Mouse (Mus musculus) liver, embryonic 16.5 days (tissue): ENCODE measurements around the gene Osr1. TPM values are rescaled to one million over a fixed set of nuclear protein-coding genes. Genes with fewer than 3 reads are reported as not detected.

Source experiments
- ATAC-seq: fragments of 200-750 bp; cut with Nextera tagmentation; 2 replicates; pipeline ENCODE4 v1.8.0; 2017; ENCODE audit warnings: low read depth, mild to moderate bottlenecking, moderate number of reproducible peaks, moderate library complexity
- H3K27ac ChIP-seq: fragments of 300-500 bp; sonication (generic); 2 replicates; pipeline ENCODE4 v1.5.1; 2014; ENCODE audit warnings: mild to moderate bottlenecking, low read length
- H3K27me3 ChIP-seq: fragments of 300-500 bp; sonication (generic); 2 replicates; pipeline ENCODE4 v1.6.1; 2014; ENCODE audit warnings: low read depth, low read length, mixed read lengths; ENCODE audit not compliant: control insufficient read depth, insufficient read depth
- H3K36me3 ChIP-seq: fragments of 300-500 bp; sonication (generic); 2 replicates; pipeline ENCODE4 v1.6.1; 2014; ENCODE audit warnings: mild to moderate bottlenecking; ENCODE audit not compliant: control insufficient read depth, insufficient read depth
- H3K4me1 ChIP-seq: fragments of 300-500 bp; sonication (generic); 2 replicates; pipeline ENCODE4 v1.6.1; 2014; ENCODE audit warnings: low read depth, low read length, mixed read lengths; ENCODE audit not compliant: control insufficient read depth
- H3K4me2 ChIP-seq: fragments of 300-500 bp; sonication (generic); 2 replicates; pipeline ENCODE4 v1.6.1; 2014; ENCODE audit warnings: low read depth, low read length, mixed read lengths
- H3K4me3 ChIP-seq: fragments of 300-500 bp; sonication (generic); 2 replicates; pipeline ENCODE4 v1.5.1; 2014; ENCODE audit warnings: low read depth, mild to moderate bottlenecking, low read length
- H3K9ac ChIP-seq: fragments of 300-500 bp; sonication (generic); 2 replicates; pipeline ENCODE4 v1.6.1; 2014; ENCODE audit warnings: low read depth, low read length
- H3K9me3 ChIP-seq: fragments of 300-500 bp; sonication (generic); replicated peaks from 2 replicates; pipeline ENCODE4 v1.6.1; 2016; ENCODE audit warnings: low read length; ENCODE audit not compliant: control insufficient read depth
- WGBS: fragments of 180-500 bp; shearing (Covaris S2); extraction: QIAGEN DNeasy Blood & Tissue Kit; methylation state at CpG from one replicate; pipeline ENCODE4 v1.1.7; 2014; ENCODE audit not compliant: insufficient replicate concordance; 5-methylcytosine and 5-hydroxymethylcytosine counted together
- polyA plus RNA-seq: library from polyadenylated mRNA; unstranded; fragments of >200 nt; fragmentation: Nextera tagmentation; extraction: Ambion mirVana; gene quantifications from 2 replicates; pipeline ENCODE4 v1.2.1, GENCODE M21; 2015

Osr1 gene
- polyA plus RNA-seq, 1 experiment from 2014 or later = 0.76 TPM

DNA sequence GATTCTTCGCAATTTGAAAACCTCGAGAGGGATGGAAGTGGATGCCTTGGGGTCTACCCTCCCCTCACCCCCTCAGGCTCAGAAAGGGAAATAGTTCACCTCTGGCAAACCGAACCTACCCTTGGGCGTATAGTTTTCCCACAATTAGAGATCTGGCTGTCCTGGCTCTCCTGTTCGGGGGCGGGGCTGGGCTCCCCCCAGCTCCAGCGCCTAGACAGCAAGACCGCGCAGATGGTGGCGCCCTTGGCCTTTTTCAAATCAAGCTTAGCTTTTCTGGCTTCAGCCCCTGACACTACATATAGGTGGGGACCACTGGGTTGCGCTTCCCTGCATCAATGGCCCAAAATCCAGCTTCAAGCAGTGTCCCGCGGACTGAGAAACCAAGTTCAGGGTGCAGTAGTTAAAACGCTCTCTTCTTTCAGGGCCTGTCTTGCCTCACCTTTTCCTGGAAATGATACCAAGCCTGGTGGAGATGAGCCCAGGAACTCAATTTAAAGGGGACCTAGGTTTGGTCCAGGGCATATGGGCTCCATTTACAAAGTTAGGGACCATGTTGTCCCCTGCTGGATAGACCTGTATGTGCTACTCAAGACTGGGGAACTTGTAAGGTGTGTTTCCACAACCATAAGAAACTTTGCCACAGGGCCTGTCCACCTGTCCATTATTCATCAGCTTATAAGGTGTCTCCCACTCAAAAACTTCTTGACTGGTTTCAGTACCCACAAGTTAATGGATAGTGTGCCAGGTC, 12.5 kb downstream of the Osr1 start:
- H3K27ac ChIP-seq = no peak overlapping the region
- no peaks in the 10 kb centered on the region for H3K9me3 ChIP-seq
- H3K4me1 ChIP-seq = no peaks in the 10 kb centered on the region
- no peak overlapping the region for H3K4me2 ChIP-seq
- no peak for ATAC-seq
- H3K27me3 ChIP-seq = peaks cover 56% of the 10 kb centered on the region
- no peak overlapping the region for H3K4me3 ChIP-seq
- WGBS = 16% methylated on average over 14 of the region's 14 CpGs
- H3K9ac ChIP-seq = no peak overlapping the region
- no peaks in the 10 kb centered on the region for H3K36me3 ChIP-seq

DNA sequence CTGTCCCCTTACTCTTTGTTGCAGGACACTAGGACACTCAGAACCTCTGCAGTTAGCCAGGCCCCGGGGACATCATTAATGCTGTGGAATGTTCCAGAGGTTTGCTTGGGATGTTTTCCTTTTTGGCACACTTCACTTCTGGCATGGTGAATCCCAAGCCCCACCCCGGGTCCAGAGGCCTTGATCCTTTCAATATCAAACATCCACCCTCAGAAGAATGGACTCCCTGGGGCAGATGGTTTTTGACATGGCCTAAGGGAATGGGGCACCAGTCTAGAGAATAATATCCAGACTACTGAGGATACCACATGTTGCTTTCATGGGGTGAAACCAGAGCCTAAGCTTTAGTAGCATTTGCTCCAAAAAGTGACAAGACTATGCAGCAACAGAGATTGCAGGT, 13.5 kb downstream of the Osr1 start:
- Histone ChIP-seq H3K9ac (no peak overlapping the region), H3K9me3 (no peaks in the 10 kb centered on the region), H3K36me3 (no peaks in the 10 kb centered on the region), H3K27ac (no peak overlapping the region), H3K4me1 (no peaks in the 10 kb centered on the region), H3K4me3 (no peak overlapping the region), H3K27me3 (peaks cover 47% of the 10 kb centered on the region), H3K4me2 (no peak overlapping the region)
- no peak for ATAC-seq
- 10% methylated on average over 2 of the region's 2 CpGs for WGBS

DNA sequence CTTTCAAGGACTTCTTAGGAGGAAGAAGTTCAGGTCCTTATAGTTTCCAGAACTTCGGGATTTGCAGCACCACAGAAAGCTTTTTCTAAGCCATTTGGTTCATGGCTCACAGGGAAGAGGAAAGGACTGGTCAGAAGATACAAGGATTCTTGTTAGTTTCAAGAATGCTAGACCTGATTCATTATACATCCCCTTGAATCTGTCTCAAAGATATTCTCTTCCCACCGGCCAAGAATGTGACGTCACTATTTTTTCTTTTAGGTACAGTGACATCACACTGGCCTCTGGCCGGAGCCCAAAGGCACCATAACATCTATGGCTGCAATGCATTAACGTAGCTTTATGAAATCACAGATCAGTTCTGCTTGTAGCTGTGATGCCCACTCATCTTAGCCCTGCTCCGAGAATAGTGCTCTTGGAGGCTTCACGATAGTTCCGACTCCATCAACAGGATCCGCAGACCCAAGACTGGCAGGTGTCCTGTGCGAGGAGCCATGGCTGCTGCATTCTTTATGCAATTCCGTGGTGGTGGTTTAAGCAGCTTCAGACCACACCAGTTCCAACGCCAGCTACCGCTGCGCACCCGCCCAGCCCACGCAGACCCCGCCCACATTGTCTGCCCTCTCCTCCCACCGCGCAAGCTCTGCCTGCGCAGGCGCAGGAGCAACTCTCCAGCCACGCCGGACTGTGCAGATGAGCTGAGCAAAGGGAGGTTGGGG, 14.6 kb downstream of the Osr1 start:
- no peak overlapping the region for H3K27ac ChIP-seq

DNA sequence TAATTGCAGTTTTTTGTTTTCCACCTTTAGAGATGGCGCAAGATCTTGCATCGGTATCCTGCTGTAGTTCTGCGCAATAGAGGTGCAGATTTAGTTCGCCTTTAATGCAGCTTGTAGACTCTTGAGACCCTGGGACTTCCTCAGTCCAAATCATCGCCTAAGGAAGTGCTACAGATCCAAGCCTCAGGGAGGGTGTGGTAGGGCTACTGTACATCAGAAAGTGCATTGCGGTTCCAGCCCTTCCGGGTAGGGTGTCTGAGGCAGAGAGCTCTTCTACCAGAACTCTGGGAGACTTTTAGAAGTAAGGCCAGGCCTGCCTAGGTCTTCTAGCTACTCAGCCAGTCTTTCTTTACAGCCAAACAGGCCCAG, 15.2 kb downstream of the Osr1 start:
- ATAC-seq = no peak
- H3K4me2 ChIP-seq = peak overlapping the region; percentile 47
- WGBS = under 1% methylated on average over 7 of the region's 7 CpGs
- H3K27ac ChIP-seq = no peak overlapping the region
- no peaks in the 10 kb centered on the region for H3K9me3 ChIP-seq
- no peaks in the 10 kb centered on the region for H3K36me3 ChIP-seq
- peak overlapping the region; percentile 27 for H3K4me3 ChIP-seq
- H3K4me1 ChIP-seq = no peaks in the 10 kb centered on the region
- H3K27me3 ChIP-seq = peaks cover 30% of the 10 kb centered on the region
- no peak overlapping the region for H3K9ac ChIP-seq

More for the DNA sequence above, 14.6 kb downstream of the Osr1 start:
- no peak overlapping the region for H3K9ac ChIP-seq
- no peaks in the 10 kb centered on the region for H3K4me1 ChIP-seq
- ATAC-seq = peak; percentile 70; the same call in 1 of the 2 replicates
- peak overlapping the region; percentile 47 for H3K4me2 ChIP-seq
- peak overlapping the region; percentile 27 for H3K4me3 ChIP-seq
- H3K27me3 ChIP-seq = peaks cover 35% of the 10 kb centered on the region
- no peaks in the 10 kb centered on the region for H3K36me3 ChIP-seq
- no peaks in the 10 kb centered on the region for H3K9me3 ChIP-seq
- WGBS = 1% methylated on average over 23 of the region's 23 CpGs

DNA sequence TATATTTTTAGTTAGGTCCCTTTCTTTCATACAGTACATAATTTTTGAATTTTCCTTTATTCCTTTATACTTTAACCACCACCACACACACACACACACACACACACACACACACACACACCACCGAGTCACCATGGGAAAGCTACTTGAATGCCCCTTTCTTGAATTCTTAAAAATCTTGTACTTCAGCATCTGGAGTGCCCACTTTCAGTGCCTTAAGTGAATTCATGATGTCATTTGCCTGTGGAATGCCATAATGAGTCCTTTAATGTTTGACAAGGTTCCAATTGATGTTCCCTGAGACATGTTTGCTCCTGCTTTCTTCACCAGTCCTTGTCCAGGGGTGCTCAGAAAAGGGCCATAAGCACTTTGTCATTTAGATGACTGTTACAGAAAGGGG, 17.8 kb downstream of the Osr1 start:
- Histone ChIP-seq H3K9ac (no peak overlapping the region), H3K4me1 (no peaks in the 10 kb centered on the region), H3K4me3 (no peak overlapping the region), H3K4me2 (no peak overlapping the region), H3K9me3 (no peaks in the 10 kb centered on the region), H3K27me3 (peaks cover 3% of the 10 kb centered on the region), H3K36me3 (no peaks in the 10 kb centered on the region), H3K27ac (no peak overlapping the region)
- WGBS = 72% methylated on average over 1 of the region's 1 CpGs
- no peak for ATAC-seq

DNA sequence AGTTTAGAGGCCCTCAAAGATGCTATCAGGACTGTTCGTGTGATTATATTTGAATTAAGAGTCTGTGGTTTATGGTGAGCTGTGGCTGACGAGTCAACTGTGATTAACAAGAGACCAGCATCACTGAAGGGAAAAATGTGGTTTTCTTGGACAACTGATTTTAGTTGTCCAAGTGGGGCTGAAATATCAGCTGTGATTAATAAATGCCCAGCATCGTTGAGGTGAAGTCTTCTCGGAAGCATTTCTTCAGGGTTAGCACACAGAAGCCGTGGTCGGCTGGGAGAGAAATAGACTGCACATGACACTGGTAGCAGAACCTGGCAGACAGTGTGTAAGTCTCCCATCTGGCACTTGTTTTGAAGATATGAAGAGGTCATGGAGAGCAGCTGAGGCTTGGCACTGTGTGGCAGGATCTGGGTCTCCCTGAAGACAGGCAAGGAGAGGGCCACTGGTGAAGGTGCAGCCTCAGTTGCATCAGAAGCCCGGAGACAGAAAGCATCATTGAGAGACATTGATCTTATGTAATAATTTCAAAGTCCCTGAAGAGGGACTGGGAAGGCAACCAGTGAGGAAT, 19.7 kb downstream of the Osr1 start:
- 59% methylated on average over 7 of the region's 7 CpGs for WGBS

DNA sequence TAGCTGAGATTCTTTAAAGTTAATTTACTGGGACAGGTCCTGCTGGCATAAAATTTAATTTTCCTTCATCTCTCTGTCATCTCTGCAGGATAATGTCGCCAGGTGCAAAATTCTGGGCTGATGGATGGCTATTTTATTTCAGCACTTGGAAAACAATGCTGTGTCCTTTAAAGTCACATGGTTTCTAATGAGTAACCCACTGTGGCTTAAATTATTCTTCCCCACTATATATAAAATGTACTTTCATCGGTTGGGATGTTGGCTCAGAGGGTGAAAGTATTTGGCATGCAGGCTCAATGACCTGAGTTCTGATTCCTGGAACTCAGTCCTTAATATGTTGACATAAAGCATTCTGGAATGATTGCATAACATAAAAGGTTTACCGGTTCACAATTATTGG, 21.2 kb downstream of the Osr1 start:
- no peak overlapping the region for H3K27ac ChIP-seq
- no peaks in the 10 kb centered on the region for H3K4me1 ChIP-seq
- ATAC-seq = no peak
- H3K9me3 ChIP-seq = no peaks in the 10 kb centered on the region
- no peak overlapping the region for H3K4me3 ChIP-seq
- no peak overlapping the region for H3K9ac ChIP-seq
- H3K36me3 ChIP-seq = no peaks in the 10 kb centered on the region
- no peaks in the 10 kb centered on the region for H3K27me3 ChIP-seq
- 55% methylated on average over 3 of the region's 3 CpGs for WGBS
- H3K4me2 ChIP-seq = no peak overlapping the region

More for the DNA sequence above, 19.7 kb downstream of the Osr1 start:
- no peaks in the 10 kb centered on the region for H3K9me3 ChIP-seq
- no peak overlapping the region for H3K27ac ChIP-seq
- H3K4me2 ChIP-seq = no peak overlapping the region
- H3K4me1 ChIP-seq = no peaks in the 10 kb centered on the region
- ATAC-seq = no peak
- no peaks in the 10 kb centered on the region for H3K36me3 ChIP-seq
- H3K27me3 ChIP-seq = no peaks in the 10 kb centered on the region
- H3K9ac ChIP-seq = no peak overlapping the region
- H3K4me3 ChIP-seq = no peak overlapping the region

DNA sequence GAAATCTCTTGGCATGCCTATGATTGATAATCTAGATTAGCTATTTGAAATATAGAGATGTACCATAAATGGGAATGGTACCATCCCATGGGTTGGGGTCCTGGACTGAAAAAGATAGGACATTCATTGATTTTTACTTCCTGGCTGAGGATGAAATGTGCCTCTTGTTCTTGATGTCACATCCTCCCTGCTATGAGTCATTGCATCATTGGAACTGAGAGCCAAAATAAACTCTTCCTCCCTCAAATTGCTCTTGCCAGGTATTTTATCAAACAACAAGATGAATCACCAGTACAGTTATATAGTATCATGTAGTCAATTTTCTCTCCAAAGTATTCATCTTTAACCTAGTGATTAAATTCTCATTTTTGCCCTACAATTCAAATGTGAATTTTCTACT, 28.3 kb downstream of the Osr1 start:
- no peak overlapping the region for H3K4me3 ChIP-seq
- H3K27ac ChIP-seq = no peak overlapping the region
- no peaks in the 10 kb centered on the region for H3K36me3 ChIP-seq
- H3K27me3 ChIP-seq = no peaks in the 10 kb centered on the region
- H3K4me1 ChIP-seq = no peaks in the 10 kb centered on the region
- no peak overlapping the region for H3K9ac ChIP-seq
- ATAC-seq = no peak
- H3K9me3 ChIP-seq = no peaks in the 10 kb centered on the region
- no peak overlapping the region for H3K4me2 ChIP-seq
